Mouse (Mus musculus) kidney, embryonic 14.5 days (tissue): Measurements from ENCODE around the gene Kdm2b. TPM values are rescaled to one million over a fixed set of nuclear protein-coding genes. Genes with fewer than 3 reads are reported as not detected.

Experiments used
- ATAC-seq: fragments of 200-750 bp; cut with Nextera tagmentation; 2 replicates; pipeline ENCODE4 v1.8.0; 2017; ENCODE audit warnings: moderate number of reproducible peaks, mild to moderate bottlenecking, moderate TSS enrichment, moderate library complexity; ENCODE audit not compliant: low FRiP score, low TSS enrichment
- H3K27ac ChIP-seq: fragments of 300-500 bp; sonication (generic); 2 replicates; pipeline ENCODE4 v1.5.1; 2014; ENCODE audit warnings: low read depth, mild to moderate bottlenecking, low read length, moderate library complexity, mixed read lengths
- H3K27me3 ChIP-seq: fragments of 300-500 bp; sonication (generic); 2 replicates; pipeline ENCODE4 v1.6.1; 2014; ENCODE audit warnings: mild to moderate bottlenecking, low read length; ENCODE audit not compliant: control insufficient read depth, insufficient read depth
- H3K36me3 ChIP-seq: fragments of 300-500 bp; sonication (generic); 2 replicates; pipeline ENCODE4 v1.6.1; 2014; ENCODE audit warnings: low read length, mixed read lengths; ENCODE audit not compliant: control insufficient read depth, insufficient read depth
- H3K4me1 ChIP-seq: fragments of 300-500 bp; sonication (generic); 2 replicates; pipeline ENCODE4 v1.6.1; 2014; ENCODE audit warnings: low read length, mixed read lengths; ENCODE audit not compliant: control insufficient read depth, insufficient read depth
- H3K4me2 ChIP-seq: fragments of 300-500 bp; sonication (generic); replicated peaks from 2 replicates; pipeline ENCODE4 v1.6.1; 2014; ENCODE audit warnings: low read depth, mild to moderate bottlenecking, low read length
- H3K4me3 ChIP-seq: fragments of 300-500 bp; sonication (generic); 2 replicates; pipeline ENCODE4 v1.5.1; 2014; ENCODE audit warnings: mild to moderate bottlenecking, low read length
- H3K9ac ChIP-seq: fragments of 300-500 bp; sonication (generic); 2 replicates; pipeline ENCODE4 v1.6.1; 2014; ENCODE audit warnings: low read depth, mild to moderate bottlenecking, low read length, moderate library complexity
- H3K9me3 ChIP-seq: fragments of 300-500 bp; sonication (generic); 2 replicates; pipeline ENCODE4 v1.6.1; 2016; ENCODE audit warnings: low read length; ENCODE audit not compliant: control insufficient read depth
- WGBS: fragments of 180-500 bp; shearing (Covaris S2); extraction: QIAGEN DNeasy Blood & Tissue Kit; methylation state at CpG from one replicate; pipeline ENCODE4 v1.1.7; 2014; 5-methylcytosine and 5-hydroxymethylcytosine counted together
- polyA plus RNA-seq: library from polyadenylated mRNA; unstranded; fragments of >200 nt; fragmentation: Nextera tagmentation; extraction: Ambion mirVana; gene quantifications from 2 replicates; pipeline ENCODE4 v1.2.1, GENCODE M21; 2014

The Kdm2b gene
- polyA plus RNA-seq, 1 experiment from 2014 or later: 105 TPM

DNA sequence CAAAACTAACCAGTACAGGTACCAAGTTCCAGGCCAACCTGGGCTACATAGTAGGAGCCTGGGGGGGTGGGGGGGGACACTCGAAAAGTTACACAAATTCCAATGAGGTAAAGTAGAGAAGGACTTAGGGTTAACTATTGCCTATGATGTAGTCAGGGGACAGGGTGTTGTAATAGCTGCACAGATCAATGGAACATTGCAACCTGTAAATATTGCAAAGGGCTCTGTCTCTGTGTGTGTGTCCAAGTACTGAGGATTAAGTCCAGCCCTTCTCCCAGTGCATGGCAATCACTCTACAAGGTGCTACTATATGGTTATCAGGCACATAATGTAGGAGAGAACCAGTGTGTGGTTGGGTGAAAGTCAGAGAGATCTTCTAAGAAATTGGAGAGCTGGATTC lies 11.3 kb upstream of the Kdm2b start:
- H3K4me1 ChIP-seq: no peaks in the 10 kb centered on the region
- peaks cover 3% of the 10 kb centered on the region; the same call in 1 of the 2 replicates for H3K36me3 ChIP-seq
- H3K9me3 ChIP-seq: no peaks in the 10 kb centered on the region
- no peak overlapping the region for H3K4me3 ChIP-seq
- H3K9ac ChIP-seq: no peak overlapping the region
- WGBS: 75% methylated on average over 1 of the region's 1 CpGs
- no peak for ATAC-seq
- H3K4me2 ChIP-seq: no peak overlapping the region
- no peak overlapping the region for H3K27ac ChIP-seq
- H3K27me3 ChIP-seq: no peaks in the 10 kb centered on the region

- Histone ChIP-seq H3K4me3 (no peak overlapping the region), H3K4me1 (peaks cover 9% of the 10 kb centered on the region), H3K27ac (no peak overlapping the region), H3K4me2 (no peak overlapping the region), H3K27me3 (no peaks in the 10 kb centered on the region), H3K9me3 (no peaks in the 10 kb centered on the region), H3K9ac (no peak overlapping the region), H3K36me3 (peaks cover 3% of the 10 kb centered on the region; the same call in 1 of the 2 replicates)
- 88% methylated on average over 18 of the region's 18 CpGs for WGBS
- ATAC-seq: no peak
Measured at GRCm38 (mm10) chr5:122997205-122998204, 7.9 kb upstream of the Kdm2b start.

DNA sequence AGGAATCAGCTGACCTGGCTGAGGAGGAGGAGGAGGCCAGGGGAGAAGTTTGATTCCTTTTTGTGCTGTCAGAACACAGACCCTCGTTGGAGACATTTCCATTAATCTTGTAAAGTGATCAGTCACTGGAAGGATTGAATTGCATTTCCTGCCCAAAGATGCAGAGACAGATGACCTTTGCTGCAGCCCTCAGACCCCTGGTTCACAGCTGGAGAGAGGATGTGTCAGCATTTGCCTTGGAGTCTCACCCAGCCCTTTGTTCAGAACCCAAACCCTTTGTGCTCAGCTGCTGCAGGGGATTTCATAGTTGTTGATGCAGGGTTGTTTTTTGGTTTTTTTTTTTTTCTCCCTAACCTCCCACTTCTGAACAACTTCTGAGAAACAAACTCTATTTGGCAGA lies 5.3 kb upstream of the Kdm2b start:
- Histone ChIP-seq H3K36me3 (peaks cover 3% of the 10 kb centered on the region; the same call in 1 of the 2 replicates), H3K9me3 (no peaks in the 10 kb centered on the region), H3K4me2 (peak overlapping the region; percentile 22), H3K4me3 (no peak overlapping the region), H3K4me1 (peaks cover 20% of the 10 kb centered on the region), H3K9ac (peak overlapping the region; percentile 28; the same call in 1 of the 2 replicates), H3K27ac (peak overlapping the region; percentile 77; the same call in 1 of the 2 replicates), H3K27me3 (no peaks in the 10 kb centered on the region)
- ATAC-seq: peak; percentile 43
- 0% methylated on average over 1 of the region's 1 CpGs for WGBS

- H3K36me3 ChIP-seq: peaks cover 3% of the 10 kb centered on the region; the same call in 1 of the 2 replicates
- no peaks in the 10 kb centered on the region for H3K27me3 ChIP-seq
- peak overlapping the region; percentile 77; the same call in 1 of the 2 replicates for H3K27ac ChIP-seq
- H3K4me2 ChIP-seq: peak overlapping the region; percentile 24
- H3K4me1 ChIP-seq: peaks cover 20% of the 10 kb centered on the region
- no peaks in the 10 kb centered on the region for H3K9me3 ChIP-seq
- 5% methylated on average over 5 of the region's 5 CpGs for WGBS
- H3K4me3 ChIP-seq: no peak overlapping the region; the same call in 1 of the 2 replicates
- ATAC-seq: peak; percentile 93
- H3K9ac ChIP-seq: 0 out of 2 replicates have a peak overlapping the region, but pooled peaks have one; percentile 28
Measured at GRCm38 (mm10) chr5:122994303-122994846, 4.8 kb upstream of the Kdm2b start.

DNA sequence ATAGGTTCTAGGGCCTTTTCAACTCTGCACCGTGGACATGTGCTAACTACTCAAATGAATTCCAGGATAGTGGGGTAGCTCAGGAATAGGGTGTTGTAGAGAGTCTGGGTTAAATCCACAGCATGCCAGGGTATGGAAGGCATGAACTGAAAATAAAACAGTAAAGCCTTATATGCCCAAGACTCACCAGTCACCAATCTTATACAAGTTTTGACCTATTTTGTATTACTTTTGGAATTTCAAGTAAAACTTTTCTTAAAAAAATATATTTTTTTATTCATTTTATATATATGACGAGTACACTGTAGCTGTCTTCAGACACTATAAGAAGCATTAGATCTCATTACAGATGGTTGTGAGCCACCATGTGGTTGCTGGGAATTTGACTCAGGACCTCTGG lies 4.2 kb upstream of the Kdm2b start:
- no peak overlapping the region for H3K9ac ChIP-seq

GRCm38 (mm10) chr5:122991350-122992004 lies 1.9 kb upstream of the Kdm2b start:
- H3K27ac ChIP-seq: peak overlapping the region; percentile 11; the same call in 1 of the 2 replicates
- peaks cover 33% of the 10 kb centered on the region for H3K4me1 ChIP-seq
- no peak for ATAC-seq
- no peaks in the 10 kb centered on the region for H3K9me3 ChIP-seq
- peak overlapping the region; percentile 93 for H3K4me2 ChIP-seq
- no peak overlapping the region for H3K4me3 ChIP-seq
- H3K9ac ChIP-seq: no peak overlapping the region; the same call in 1 of the 2 replicates
- WGBS: 30% methylated on average over 5 of the region's 5 CpGs
- H3K27me3 ChIP-seq: no peaks in the 10 kb centered on the region
- peaks cover 2% of the 10 kb centered on the region; the same call in 1 of the 2 replicates for H3K36me3 ChIP-seq

More for the DNA sequence above, 4.2 kb upstream of the Kdm2b start:
- peak overlapping the region; percentile 24 for H3K4me2 ChIP-seq
- H3K36me3 ChIP-seq: peaks cover 3% of the 10 kb centered on the region; the same call in 1 of the 2 replicates
- no peaks in the 10 kb centered on the region for H3K9me3 ChIP-seq
- peak overlapping the region; percentile 49; the same call in 1 of the 2 replicates for H3K27ac ChIP-seq
- ATAC-seq: no peak
- 37% methylated on average over 2 of the region's 2 CpGs for WGBS
- no peaks in the 10 kb centered on the region for H3K27me3 ChIP-seq
- H3K4me1 ChIP-seq: peaks cover 20% of the 10 kb centered on the region
- H3K4me3 ChIP-seq: no peak overlapping the region

GRCm38 (mm10) chr5:122990411-122991160 lies 963 bp upstream of the Kdm2b start:
- Histone ChIP-seq H3K36me3 (no peaks in the 10 kb centered on the region), H3K9ac (peak overlapping the region; percentile 40; the same call in 1 of the 2 replicates), H3K27me3 (no peaks in the 10 kb centered on the region), H3K4me2 (peak overlapping the region; percentile 93), H3K4me3 (peak overlapping the region; percentile 79), H3K27ac (peak overlapping the region; percentile 33; the same call in 1 of the 2 replicates), H3K4me1 (peaks cover 41% of the 10 kb centered on the region), H3K9me3 (no peaks in the 10 kb centered on the region)
- no peak for ATAC-seq
- 20% methylated on average over 16 of the region's 16 CpGs for WGBS

DNA sequence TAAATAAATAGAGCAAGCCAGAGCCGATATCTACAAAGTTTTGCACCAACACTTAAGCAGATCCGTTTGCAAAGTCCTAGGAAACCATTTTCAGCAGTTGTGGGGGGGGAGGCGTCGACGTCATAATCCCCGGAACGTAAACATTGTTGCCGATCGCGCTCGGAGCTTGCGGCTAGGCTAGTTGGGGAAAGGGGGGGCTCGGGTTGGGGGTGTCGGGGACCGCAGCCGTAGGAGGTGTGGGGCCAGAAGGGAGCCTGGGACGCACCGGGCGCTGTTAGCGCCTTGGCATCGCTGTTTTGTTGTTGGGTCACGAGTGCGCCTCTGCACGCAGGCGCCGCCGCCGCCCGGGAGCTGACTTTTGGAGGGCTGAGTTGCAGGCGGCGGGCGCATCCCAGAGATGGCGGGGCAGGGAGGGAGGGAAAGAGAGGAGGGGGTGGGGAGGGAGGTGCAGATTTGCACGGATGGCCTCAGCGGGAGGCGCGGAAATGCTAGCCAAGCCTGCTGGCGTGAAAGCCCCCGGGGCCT lies 560 bp downstream of the Kdm2b start:
- Histone ChIP-seq H3K36me3 (no peaks in the 10 kb centered on the region), H3K27me3 (no peaks in the 10 kb centered on the region), H3K4me1 (peaks cover 43% of the 10 kb centered on the region), H3K9me3 (no peaks in the 10 kb centered on the region), H3K4me2 (peak overlapping the region; percentile 93), H3K9ac (peak overlapping the region; percentile 84), H3K4me3 (peak overlapping the region; percentile 79), H3K27ac (peak overlapping the region; percentile 94)
- WGBS: 2% methylated on average over 37 of the region's 39 CpGs
- ATAC-seq: peak; percentile 37
